In genomic region chr17:5491031-5491800, GRCm38 (mm10) we compare ENCODE assay signal across 7 mouse cellular contexts. TPM values are rescaled to one million over a fixed set of nuclear protein-coding genes. Genes with fewer than 3 reads are reported as not detected.
DNase-seq lines count a peak whose midpoint lies in the region; ATAC-seq lines count a peak whose summit lies in the region.

No protein-coding gene starts in this region.

- no peaks in the 10 kb centered on the region for H3K36me3 ChIP-seq in intestine, embryonic 15.5 days
- H3K36me3 ChIP-seq in midbrain, embryonic 10.5 days: no peaks in the 10 kb centered on the region

- peak overlapping the region; percentile 88 for H3K27ac ChIP-seq in intestine, embryonic 15.5 days
- peak overlapping the region; percentile 90 for H3K27ac ChIP-seq in midbrain, embryonic 10.5 days (replicated peaks)

- peaks cover 10% of the 10 kb centered on the region for H3K4me1 ChIP-seq in intestine, embryonic 15.5 days (replicated peaks)
- H3K4me1 ChIP-seq in midbrain, embryonic 10.5 days: peaks cover 28% of the 10 kb centered on the region

- intact Hi-C loops in gastrocnemius, postnatal 36 days (cut with DNase I): loop anchor here (5.0 kb wide), 1 partner anchor 49 kb away; the partner anchor contains the start of gene Tmem242
- intact Hi-C loops in left cerebral cortex, postnatal 25 days (cut with DNase I): loop anchor here (1.0 to 5.0 kb wide), 2 partner anchors 152 to 256 kb away; no protein-coding TSS in a partner anchor

- no peaks in the 10 kb centered on the region for H3K9me3 ChIP-seq in intestine, embryonic 15.5 days
- no peaks in the 10 kb centered on the region for H3K9me3 ChIP-seq in midbrain, embryonic 10.5 days (replicated peaks)

- H3K4me2 ChIP-seq in intestine, embryonic 15.5 days (replicated peaks): peak overlapping the region; percentile 98

- peak; percentile 86 for ATAC-seq in intestine, embryonic 15.5 days

- DNase-seq in adrenal gland, adult 2 months: peak; percentile 96
- DNase-seq in embryo, embryonic 11.5 days (ENCODE audit: low read depth, low spot score): peak; percentile 86
- DNase-seq in gastrocnemius, postnatal 36 days: peak; percentile 78 to 83
- peak; percentile 92 to 98 for DNase-seq in left cerebral cortex, postnatal 25 days (ENCODE audit: low spot score in 2 of 2)
- DNase-seq in midbrain, embryonic 10.5 days (ENCODE audit: low spot score): peak; percentile 89
- peak; percentile 81 for DNase-seq in right cerebral cortex, postnatal 4 days

- WGBS in intestine, embryonic 15.5 days: under 1% methylated on average over 29 of the region's 29 CpGs
- WGBS in midbrain, embryonic 10.5 days: under 1% methylated on average over 29 of the region's 29 CpGs

- H3K27me3 ChIP-seq in intestine, embryonic 15.5 days (replicated peaks): no peaks in the 10 kb centered on the region; the same call in none of the 2 replicates
- peaks cover 42% of the 10 kb centered on the region for H3K27me3 ChIP-seq in midbrain, embryonic 10.5 days (ENCODE audit: low read depth, poor library complexity, severe bottlenecking)

- H3K9ac ChIP-seq in intestine, embryonic 15.5 days: peak overlapping the region; percentile 72

- H3K4me3 ChIP-seq in intestine, embryonic 15.5 days (replicated peaks): peak overlapping the region; percentile 68
- peak overlapping the region; percentile 83 for H3K4me3 ChIP-seq in midbrain, embryonic 10.5 days

RNA-seq across cellular contexts. Expression of gene Zdhhc14, which starts 1.1 kb away (rescaled TPM):
- total RNA-seq in adrenal gland, adult 2 months (2021): 1 to 10 TPM; 3.1 to 5.8 TPM
- 2.3 and 2.8 TPM in 2 replicates for polyA plus RNA-seq in adrenal gland, adult 2 months (2012; rRNA removed)
- total RNA-seq in gastrocnemius, postnatal 36 days (2021): 1 to 10 TPM; 2.4 to 3.1 TPM
- 2.3 and 2.5 TPM in 2 replicates for polyA plus RNA-seq in intestine, embryonic 15.5 days (2015; fragmentation: Nextera tagmentation; extraction: Ambion mirVana)
- total RNA-seq in left cerebral cortex, postnatal 25 days (2021): 10 to 100 TPM; 51.3 to 53.2 TPM
- 0.99 and 1.5 TPM in 2 replicates for polyA plus RNA-seq in midbrain, embryonic 10.5 days (2016; fragmentation: Nextera tagmentation; extraction: Ambion mirVana)

RNA-seq across cellular contexts. Expression of gene Tmem242, which starts 51.2 kb away (rescaled TPM):
- 100 to 1,000 TPM; 107 to 142 TPM for total RNA-seq in adrenal gland, adult 2 months (2021)
- polyA plus RNA-seq in adrenal gland, adult 2 months (2012; rRNA removed): 4.9 and 10.6 TPM in 2 replicates
- 100 to 1,000 TPM; 131 to 146 TPM for total RNA-seq in gastrocnemius, postnatal 36 days (2021)
- 114 and 124 TPM in 2 replicates for polyA plus RNA-seq in intestine, embryonic 15.5 days (2015; fragmentation: Nextera tagmentation; extraction: Ambion mirVana)
- total RNA-seq in left cerebral cortex, postnatal 25 days (2021): 10 to 100 TPM; 84.3 to 92.8 TPM
- 133 and 136 TPM in 2 replicates for polyA plus RNA-seq in midbrain, embryonic 10.5 days (2016; fragmentation: Nextera tagmentation; extraction: Ambion mirVana)

Comparison
In these comparisons a context has a peak if more than half of its experiments do, and no peak if none do; other contexts are left out.
1. Peak in every context shown above with its lines: DNase-seq, ATAC-seq, H3K4me3 ChIP-seq and H3K27ac ChIP-seq.
2. RNA of gene Zdhhc14, which starts 1.1 kb away (total RNA-seq): 51.3 to 53.2 TPM in left cerebral cortex, postnatal 25 days; 3.1 to 5.8 TPM in adrenal gland, adult 2 months and 2.4 to 3.1 TPM in gastrocnemius, postnatal 36 days; every median in the first group is over 4 times any median in the second.